Mouse (Mus musculus) lung, embryonic 16.5 days (tissue): ENCODE measurements around the gene Klhl25. TPM values are rescaled to one million over a fixed set of nuclear protein-coding genes. Genes with fewer than 3 reads are reported as not detected.
"Not testable (repeated sequence)": the region's sequence is repeated elsewhere in the genome, so short reads cannot be mapped to it uniquely, and the experiment has no call there.

Experiments used
- ATAC-seq: fragments of 200-750 bp; cut with Nextera tagmentation; 2 replicates; pipeline ENCODE4 v1.8.0; 2017; ENCODE audit warnings: low read depth, mild to moderate bottlenecking, moderate library complexity
- H3K27ac ChIP-seq: fragments of 300-500 bp; sonication (generic); 2 replicates; pipeline ENCODE4 v1.5.1; 2014; ENCODE audit warnings: mild to moderate bottlenecking, control low read depth, low read length
- H3K27me3 ChIP-seq: fragments of 300-500 bp; sonication (generic); 2 replicates; pipeline ENCODE4 v1.6.1; 2014; ENCODE audit warnings: low read depth, low read length, mixed read lengths; ENCODE audit not compliant: control insufficient read depth, insufficient read depth
- H3K36me3 ChIP-seq: fragments of 300-500 bp; sonication (generic); 2 replicates; pipeline ENCODE4 v1.6.1; 2014; ENCODE audit warnings: low read length; ENCODE audit not compliant: control insufficient read depth, insufficient read depth
- H3K4me1 ChIP-seq: fragments of 300-500 bp; sonication (generic); replicated peaks from 2 replicates; pipeline ENCODE4 v1.6.1; 2014; ENCODE audit warnings: low read length, mixed read lengths; ENCODE audit not compliant: control insufficient read depth, insufficient read depth
- H3K4me2 ChIP-seq: fragments of 300-500 bp; sonication (generic); 2 replicates; pipeline ENCODE4 v1.6.1; 2014; ENCODE audit warnings: low read depth, low read length, control low read depth
- H3K4me3 ChIP-seq: fragments of 300-500 bp; sonication (generic); 2 replicates; pipeline ENCODE4 v1.5.1; 2014; ENCODE audit warnings: mild to moderate bottlenecking, low read length, control low read depth
- H3K9ac ChIP-seq: fragments of 300-500 bp; sonication (generic); 2 replicates; pipeline ENCODE4 v1.6.1; 2014; ENCODE audit warnings: low read length, control low read depth
- H3K9me3 ChIP-seq: fragments of 300-500 bp; sonication (generic); 2 replicates; pipeline ENCODE4 v1.6.1; 2016; ENCODE audit warnings: low read length; ENCODE audit not compliant: control insufficient read depth
- WGBS: fragments of 180-500 bp; shearing (Covaris S2); extraction: QIAGEN DNeasy Blood & Tissue Kit; methylation state at CpG from one replicate; pipeline ENCODE4 v1.1.7; 2014; 5-methylcytosine and 5-hydroxymethylcytosine counted together
- polyA plus RNA-seq: library from polyadenylated mRNA; unstranded; fragments of >200 nt; fragmentation: Nextera tagmentation; extraction: Ambion mirVana; gene quantifications from 2 replicates; pipeline ENCODE4 v1.2.1, GENCODE M21; 2015

Klhl25 gene
- polyA plus RNA-seq, 1 experiment from 2014 or later = 21.6 TPM

GRCm38 (mm10) chr7:75879436-75879835 is 31.3 kb downstream of the Klhl25 start:
- H3K36me3 ChIP-seq, H3K4me3 ChIP-seq, H3K27me3 ChIP-seq, ATAC-seq, H3K9me3 ChIP-seq, H3K27ac ChIP-seq, H3K4me1 ChIP-seq, H3K9ac ChIP-seq, H3K4me2 ChIP-seq: not testable (repeated sequence)
- 69% methylated on average over 2 of the region's 2 CpGs for WGBS

- Histone ChIP-seq H3K9ac (no peak overlapping the region), H3K9me3 (no peaks in the 10 kb centered on the region), H3K4me2 (no peak overlapping the region), H3K27me3 (no peaks in the 10 kb centered on the region), H3K27ac (no peak overlapping the region), H3K4me1 (no peaks in the 10 kb centered on the region), H3K4me3 (no peak overlapping the region), H3K36me3 (no peaks in the 10 kb centered on the region)
- WGBS = 59% methylated on average over 8 of the region's 8 CpGs
- ATAC-seq = no peak
These were observed 32.1 kb downstream of the Klhl25 start for GRCm38 (mm10) chr7:75880236-75880635.

GRCm38 (mm10) chr7:75880650-75881049 is 32.5 kb downstream of the Klhl25 start:
- H3K27me3 ChIP-seq = no peaks in the 10 kb centered on the region
- no peak overlapping the region for H3K4me2 ChIP-seq
- H3K9ac ChIP-seq = no peak overlapping the region
- H3K4me3 ChIP-seq = no peak overlapping the region
- ATAC-seq = peak; percentile 94
- H3K9me3 ChIP-seq = no peaks in the 10 kb centered on the region
- 4% methylated on average over 8 of the region's 8 CpGs for WGBS
- H3K4me1 ChIP-seq = no peaks in the 10 kb centered on the region
- no peak overlapping the region for H3K27ac ChIP-seq
- H3K36me3 ChIP-seq = no peaks in the 10 kb centered on the region

- ATAC-seq = no peak
These were observed 33.3 kb downstream of the Klhl25 start for GRCm38 (mm10) chr7:75881376-75881775.

GRCm38 (mm10) chr7:75881791-75882190 is 33.7 kb downstream of the Klhl25 start:
- H3K27ac ChIP-seq = no peak overlapping the region
- 66% methylated on average over 3 of the region's 3 CpGs for WGBS
- no peak overlapping the region for H3K4me3 ChIP-seq
- H3K36me3 ChIP-seq = no peaks in the 10 kb centered on the region
- H3K4me2 ChIP-seq = no peak overlapping the region
- H3K4me1 ChIP-seq = no peaks in the 10 kb centered on the region
- no peaks in the 10 kb centered on the region for H3K9me3 ChIP-seq
- no peak for ATAC-seq
- H3K9ac ChIP-seq = no peak overlapping the region
- no peaks in the 10 kb centered on the region for H3K27me3 ChIP-seq

More at GRCm38 (mm10) chr7:75881376-75881775, 33.3 kb downstream of the Klhl25 start:
- Histone ChIP-seq H3K4me3 (no peak overlapping the region), H3K9ac (no peak overlapping the region), H3K27me3 (no peaks in the 10 kb centered on the region), H3K4me2 (no peak overlapping the region), H3K36me3 (no peaks in the 10 kb centered on the region), H3K9me3 (no peaks in the 10 kb centered on the region), H3K4me1 (no peaks in the 10 kb centered on the region), H3K27ac (no peak overlapping the region)
- 52% methylated on average over 6 of the region's 6 CpGs for WGBS

- no peaks in the 10 kb centered on the region for H3K9me3 ChIP-seq
- H3K9ac ChIP-seq = no peak overlapping the region
- ATAC-seq = no peak
- no peaks in the 10 kb centered on the region for H3K4me1 ChIP-seq
- WGBS = 83% methylated on average over 4 of the region's 4 CpGs
- no peak overlapping the region for H3K4me2 ChIP-seq
- H3K27ac ChIP-seq = no peak overlapping the region
- no peaks in the 10 kb centered on the region for H3K36me3 ChIP-seq
- no peak overlapping the region for H3K4me3 ChIP-seq
- H3K27me3 ChIP-seq = no peaks in the 10 kb centered on the region
These were observed 43.4 kb downstream of the Klhl25 start for GRCm38 (mm10) chr7:75891466-75891865.

GRCm38 (mm10) chr7:75892737-75893136 is 44.6 kb downstream of the Klhl25 start:
- ATAC-seq = no peak
- Histone ChIP-seq H3K36me3 (no peaks in the 10 kb centered on the region), H3K4me2 (no peak overlapping the region), H3K9ac (no peak overlapping the region), H3K27me3 (no peaks in the 10 kb centered on the region), H3K4me3 (no peak overlapping the region), H3K4me1 (no peaks in the 10 kb centered on the region), H3K27ac (no peak overlapping the region), H3K9me3 (no peaks in the 10 kb centered on the region)
- 38% methylated on average over 3 of the region's 3 CpGs for WGBS

GRCm38 (mm10) chr7:75893709-75894108 is 45.6 kb downstream of the Klhl25 start:
- no peaks in the 10 kb centered on the region for H3K36me3 ChIP-seq
- no peak for ATAC-seq
- no peaks in the 10 kb centered on the region for H3K9me3 ChIP-seq
- H3K4me3 ChIP-seq = no peak overlapping the region
- H3K4me2 ChIP-seq = no peak overlapping the region
- no peak overlapping the region for H3K9ac ChIP-seq
- no peak overlapping the region for H3K27ac ChIP-seq
- H3K27me3 ChIP-seq = no peaks in the 10 kb centered on the region
- H3K4me1 ChIP-seq = no peaks in the 10 kb centered on the region
- WGBS = 78% methylated on average over 8 of the region's 8 CpGs

- Histone ChIP-seq H3K27ac (no peak overlapping the region), H3K4me3 (no peak overlapping the region), H3K4me2 (no peak overlapping the region), H3K9ac (no peak overlapping the region), H3K4me1 (no peaks in the 10 kb centered on the region; the same call in 1 of the 2 replicates), H3K36me3 (no peaks in the 10 kb centered on the region), H3K9me3 (no peaks in the 10 kb centered on the region), H3K27me3 (no peaks in the 10 kb centered on the region)
- ATAC-seq = no peak
- WGBS = 78% methylated on average over 5 of the region's 5 CpGs
These were observed 48.9 kb downstream of the Klhl25 start for GRCm38 (mm10) chr7:75897041-75897440.

GRCm38 (mm10) chr7:75899102-75899501 is 51.0 kb downstream of the Klhl25 start:
- Histone ChIP-seq H3K4me2 (no peak overlapping the region), H3K9ac (no peak overlapping the region), H3K27me3 (no peaks in the 10 kb centered on the region), H3K36me3 (no peaks in the 10 kb centered on the region), H3K9me3 (no peaks in the 10 kb centered on the region), H3K4me3 (no peak overlapping the region), H3K27ac (no peak overlapping the region), H3K4me1 (no peaks in the 10 kb centered on the region; the same call in 1 of the 2 replicates)
- no peak for ATAC-seq
- WGBS = 36% methylated on average over 6 of the region's 6 CpGs
